Mouse (Mus musculus) myocyte (in vitro differentiated cells): Measurements from ENCODE around the gene Tle6. TPM values are rescaled to one million over a fixed set of nuclear protein-coding genes. Genes with fewer than 3 reads are reported as not detected.
"Not testable (repeated sequence)": the region's sequence is repeated elsewhere in the genome, so short reads cannot be mapped to it uniquely, and the experiment has no call there.

Source experiments
- H3K27me3 ChIP-seq: one replicate; pipeline ENCODE4 v1.6.1; 2011; ENCODE audit not compliant: control insufficient read depth, insufficient read depth, insufficient read length
- H3K36me3 ChIP-seq: one replicate; pipeline ENCODE4 v1.6.1; 2011; ENCODE audit not compliant: control insufficient read depth, insufficient read depth
- H3K4me2 ChIP-seq: one replicate; pipeline ENCODE4 v1.6.1; 2011; ENCODE audit warnings: low read depth, control low read depth
- H3K4me3 ChIP-seq: one replicate; pipeline ENCODE4 v1.5.1; 2011; ENCODE audit warnings: mild to moderate bottlenecking, control low read depth, moderate library complexity
- H3K79me2 ChIP-seq: one replicate; pipeline ENCODE4 v1.6.1; 2011; ENCODE audit not compliant: control insufficient read depth, insufficient read depth
- H3ac ChIP-seq: one replicate; pipeline ENCODE4 v1.6.1; 2011; ENCODE audit not compliant: control insufficient read depth, insufficient read length
- CEBPB ChIP-seq: IDR thresholded peaks from 2 replicates; pipeline ENCODE4 v1.6.1; 2011; ENCODE audit warnings: mild to moderate bottlenecking, moderate library complexity; ENCODE audit not compliant: poor library complexity, insufficient read depth, severe bottlenecking
- E2F4 ChIP-seq: IDR thresholded peaks from one replicate; pipeline ENCODE4 v1.6.1; 2011; ENCODE audit warnings: mild to moderate bottlenecking, control low read depth, moderate library complexity; ENCODE audit not compliant: insufficient read depth
- MAX ChIP-seq: IDR thresholded peaks from one replicate; pipeline ENCODE4 v1.6.1; 2011; ENCODE audit warnings: low read depth, mild to moderate bottlenecking, control low read depth
- MYOD1 ChIP-seq, 3 experiments: IDR thresholded peaks; one replicate each; pipeline ENCODE4 v1.6.1; 2011; ENCODE audit warnings: control low read depth in 2 of 3, low read depth in 2 of 3, mild to moderate bottlenecking in 2 of 3, moderate library complexity in 1 of 3; ENCODE audit not compliant: insufficient read length in 2 of 3, control insufficient read depth in 1 of 3
- MYOG ChIP-seq, 3 experiments: IDR thresholded peaks; one replicate each; pipeline ENCODE4 v1.6.1; 2011; ENCODE audit warnings: control low read depth in 2 of 3, low read depth in 2 of 3, mild to moderate bottlenecking in 2 of 3; ENCODE audit not compliant: insufficient read length in 2 of 3, control insufficient read depth in 1 of 3, insufficient read depth in 1 of 3
- POLR2A ChIP-seq: IDR thresholded peaks from one replicate; pipeline ENCODE4 v1.6.1; 2011; ENCODE audit warnings: low read depth, mild to moderate bottlenecking, control low read depth, moderate library complexity; ENCODE audit not compliant: insufficient read length
- POLR2AphosphoS2 ChIP-seq: IDR thresholded peaks from one replicate; pipeline ENCODE4 v1.6.1; 2011; ENCODE audit warnings: low read depth, control low read depth; ENCODE audit not compliant: insufficient read length
- REST ChIP-seq: IDR thresholded peaks from one replicate; pipeline ENCODE4 v1.6.1; 2011; ENCODE audit warnings: mild to moderate bottlenecking, control low read depth, moderate library complexity; ENCODE audit not compliant: insufficient read depth, insufficient read length
- SRF ChIP-seq: IDR thresholded peaks from one replicate; pipeline ENCODE4 v1.6.1; 2011; ENCODE audit warnings: low read depth; ENCODE audit not compliant: control insufficient read depth, insufficient read length
- TCF12 ChIP-seq: IDR thresholded peaks from one replicate; pipeline ENCODE4 v1.6.1; 2011; ENCODE audit warnings: mild to moderate bottlenecking, control low read depth; ENCODE audit not compliant: poor library complexity, insufficient read depth, severe bottlenecking
- TCF3 ChIP-seq: IDR thresholded peaks from one replicate; pipeline ENCODE4 v1.6.1; 2011; ENCODE audit warnings: low read depth, control low read depth; ENCODE audit not compliant: insufficient read length
- USF1 ChIP-seq: IDR thresholded peaks from one replicate; pipeline ENCODE4 v1.6.1; 2011; ENCODE audit warnings: low read depth, mild to moderate bottlenecking, control low read depth, moderate library complexity
- polyA plus RNA-seq: library from polyadenylated mRNA; unstranded; fragments of >200 nt; fragmentation: generic; extraction: Trizol; gene quantifications from one replicate; pipeline ENCODE4 v1.2.1, GENCODE M21; 2012; ENCODE audit warnings: missing spikeins

Tle6 gene
- polyA plus RNA-seq, 1 experiment, result 15.3 TPM

GRCm38 (mm10) chr10:81641978-81642647 lies 41.2 kb upstream of the Tle6 start:
- Histone ChIP-seq H3K36me3 (no peaks in the 10 kb centered on the region), H3K4me2 (peak overlapping the region; percentile 96), H3ac (peak overlapping the region; percentile 41), H3K79me2 (no peaks in the 10 kb centered on the region), H3K4me3 (peak overlapping the region; percentile 51), H3K27me3 (no peaks in the 10 kb centered on the region)
- no peak for TF ChIP-seq REST
- no peak for TF ChIP-seq TCF3
- TF ChIP-seq MYOG (IDR thresholded peaks at IDR 0.05; ENCODE audit: control insufficient read depth in 1 of 3, insufficient read depth in 1 of 3, insufficient read length in 2 of 3, low read depth in 2 of 3), result no peak
- no peak for TF ChIP-seq USF1
- TF ChIP-seq POLR2AphosphoS2, result peak; percentile 16
- TF ChIP-seq TCF12, result no peak
- TF ChIP-seq MAX, result no peak

- TF ChIP-seq POLR2AphosphoS2, result no peak
- no peaks in the 10 kb centered on the region for H3K27me3 ChIP-seq
- H3ac ChIP-seq, result no peak overlapping the region
- H3K79me2 ChIP-seq, result no peaks in the 10 kb centered on the region
- H3K4me2 ChIP-seq, result no peak overlapping the region
- no peaks in the 10 kb centered on the region for H3K36me3 ChIP-seq
- no peak overlapping the region for H3K4me3 ChIP-seq
Observed at GRCm38 (mm10) chr10:81641566-81641965, 40.7 kb upstream of the Tle6 start.

DNA sequence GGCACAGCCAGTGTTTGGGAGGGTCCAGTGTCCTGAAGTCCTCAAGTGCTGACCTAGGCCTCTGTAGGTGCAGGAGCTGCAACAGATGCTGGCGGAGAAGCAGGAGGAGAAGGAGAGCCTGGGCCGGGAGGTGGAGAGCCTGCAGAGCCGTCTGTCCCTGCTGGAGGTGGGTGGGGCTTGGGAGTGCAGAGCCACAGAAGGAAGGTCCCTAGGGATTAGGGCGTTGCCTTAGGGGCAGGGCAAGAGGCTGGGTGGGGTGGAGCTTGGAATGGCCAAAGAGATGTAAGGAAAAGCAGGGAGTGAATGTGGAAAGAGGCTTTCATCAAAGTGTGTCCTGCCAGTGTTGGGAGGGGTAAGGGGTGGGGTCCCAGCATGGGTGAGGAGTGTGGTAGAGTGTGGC lies 40.0 kb upstream of the Tle6 start:
- H3K27me3 ChIP-seq, H3K4me3 ChIP-seq, H3K4me2 ChIP-seq, H3K79me2 ChIP-seq, H3ac ChIP-seq, H3K36me3 ChIP-seq: not testable (repeated sequence)

DNA sequence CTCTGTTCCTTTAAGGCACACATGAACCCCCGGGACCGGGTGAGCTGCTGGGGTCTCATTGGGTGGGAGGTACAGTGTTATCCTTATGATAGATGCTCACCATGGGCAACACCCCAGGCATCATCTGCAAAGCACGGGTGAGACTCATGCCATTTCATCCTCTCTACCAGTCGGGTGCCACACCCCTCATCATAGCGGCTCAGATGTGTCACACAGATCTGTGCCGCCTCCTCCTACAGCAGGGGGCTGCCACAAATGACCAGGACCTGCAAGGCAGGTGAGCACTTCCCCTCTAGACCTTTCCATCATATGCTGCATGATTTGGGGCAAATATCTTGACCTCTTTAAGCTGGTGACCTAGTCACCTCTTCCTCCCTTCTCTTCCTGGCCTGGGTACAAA lies 37.2 kb upstream of the Tle6 start:
- Histone ChIP-seq H3K4me3 (no peak overlapping the region), H3K27me3 (no peaks in the 10 kb centered on the region), H3ac (no peak overlapping the region), H3K4me2 (no peak overlapping the region), H3K36me3 (no peaks in the 10 kb centered on the region), H3K79me2 (no peaks in the 10 kb centered on the region)
- no peak for TF ChIP-seq TCF12
- no peak for TF ChIP-seq REST
- TF ChIP-seq POLR2AphosphoS2, result no peak
- no peak for TF ChIP-seq USF1
- TF ChIP-seq TCF3, result no peak
- TF ChIP-seq MAX, result no peak
- TF ChIP-seq E2F4, result no peak
- no peak for TF ChIP-seq MYOG (IDR thresholded peaks at IDR 0.05; ENCODE audit: control insufficient read depth in 1 of 3, insufficient read depth in 1 of 3, insufficient read length in 2 of 3, low read depth in 2 of 3)
- no peak for TF ChIP-seq CEBPB
- TF ChIP-seq POLR2A, result no peak
- TF ChIP-seq SRF, result no peak
- TF ChIP-seq MYOD1 (IDR thresholded peaks at IDR 0.05; ENCODE audit: control insufficient read depth in 1 of 3, insufficient read length in 2 of 3, low read depth in 2 of 3), result no peak

GRCm38 (mm10) chr10:81636338-81636737 lies 35.5 kb upstream of the Tle6 start:
- Histone ChIP-seq H3K27me3 (no peaks in the 10 kb centered on the region), H3K79me2 (no peaks in the 10 kb centered on the region), H3K4me3 (no peak overlapping the region), H3ac (no peak overlapping the region), H3K4me2 (no peak overlapping the region), H3K36me3 (no peaks in the 10 kb centered on the region)
- TF ChIP-seq REST, result no peak
- TF ChIP-seq MYOD1 (IDR thresholded peaks at IDR 0.05; ENCODE audit: control insufficient read depth in 1 of 3, insufficient read length in 2 of 3, low read depth in 2 of 3), result no peak
- no peak for TF ChIP-seq TCF12
- no peak for TF ChIP-seq POLR2A
- TF ChIP-seq CEBPB, result no peak
- TF ChIP-seq MAX, result no peak
- no peak for TF ChIP-seq MYOG (IDR thresholded peaks at IDR 0.05; ENCODE audit: control insufficient read depth in 1 of 3, insufficient read depth in 1 of 3, insufficient read length in 2 of 3, low read depth in 2 of 3)
- TF ChIP-seq SRF, result no peak
- no peak for TF ChIP-seq E2F4
- TF ChIP-seq TCF3, result no peak
- no peak for TF ChIP-seq POLR2AphosphoS2
